Mouse (Mus musculus): Measurements from ENCODE around the gene Rnf5. TPM values are rescaled to one million over a fixed set of nuclear protein-coding genes. Genes with fewer than 3 reads are reported as not detected.
A peak's percentile ranks its signal among the peaks of the same experiment; 100 is the strongest.

Rnf5 gene
- polyA plus RNA-seq, 1 experiment: 175 TPM

DNA sequence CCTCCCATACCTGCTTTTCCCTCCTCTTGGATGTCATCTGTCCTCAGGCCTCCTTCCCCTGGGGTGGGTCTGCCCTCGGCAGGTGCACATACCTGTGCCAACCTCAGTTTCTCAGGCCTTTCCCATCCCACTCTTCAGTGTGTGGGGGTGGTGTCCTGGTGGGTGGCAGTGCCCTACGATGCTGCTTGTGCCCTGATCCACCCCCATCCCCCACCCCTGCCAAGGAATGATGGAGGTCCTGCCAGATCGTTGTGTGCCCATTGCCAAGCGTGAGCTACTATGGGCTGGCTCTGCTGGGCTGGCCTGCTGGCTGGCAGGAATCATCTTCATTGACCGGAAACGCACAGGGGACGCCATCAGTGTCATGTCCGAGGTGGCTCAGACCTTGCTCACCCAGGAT is 7.6 kb upstream of the Rnf5 start:
- no peak overlapping the region for H3K27ac ChIP-seq (ENCODE audit: control insufficient read depth, insufficient read depth, low read length)
- DNase-seq: no peak
- H3K27me3 ChIP-seq (ENCODE audit: control insufficient read depth, insufficient read depth, low read length): no peaks in the 10 kb centered on the region
- peaks cover 21% of the 10 kb centered on the region for H3K36me3 ChIP-seq (ENCODE audit: control insufficient read depth, insufficient read depth, low read length)
- 96% methylated on average over 8 of the region's 8 CpGs for WGBS
- peaks cover 17% of the 10 kb centered on the region for H3K4me1 ChIP-seq (replicated peaks; ENCODE audit: control insufficient read depth, insufficient read depth, low read length)
- no peak overlapping the region for H3K4me3 ChIP-seq (ENCODE audit: control insufficient read depth, insufficient read depth, low read length)
- no peak for TF ChIP-seq CTCF (IDR thresholded peaks at IDR 0.05; ENCODE audit: borderline replicate concordance, control insufficient read depth, extremely low read depth, insufficient read depth, low read length, poor library complexity)
- no peak for TF ChIP-seq POLR2A (IDR thresholded peaks at IDR 0.05; ENCODE audit: control insufficient read depth, extremely low read depth, insufficient read depth, low read length, poor library complexity)

DNA sequence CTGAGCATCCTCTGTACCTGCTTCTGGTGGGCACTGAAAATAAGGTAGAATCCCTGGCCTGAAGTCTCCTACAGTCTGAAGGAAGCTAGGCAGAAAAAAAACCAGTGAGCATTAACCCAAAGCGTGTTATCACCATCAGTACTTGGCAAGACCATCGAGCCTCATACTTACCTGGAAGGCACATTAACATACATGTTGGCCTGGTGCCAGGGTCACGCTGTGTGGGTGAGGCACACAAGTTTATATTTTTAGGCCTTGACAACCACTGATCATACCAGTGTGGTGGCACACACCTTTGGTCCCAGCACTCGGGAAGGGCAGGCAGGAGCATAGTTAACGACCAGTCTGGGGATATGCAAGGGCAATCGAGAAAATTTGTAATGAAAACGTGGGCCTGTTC is 4.5 kb upstream of the Rnf5 start:
- 89% methylated on average over 7 of the region's 7 CpGs for WGBS
- TF ChIP-seq CTCF (IDR thresholded peaks at IDR 0.05; ENCODE audit: borderline replicate concordance, control insufficient read depth, extremely low read depth, insufficient read depth, low read length, poor library complexity) (no peak), POLR2A (IDR thresholded peaks at IDR 0.05; ENCODE audit: control insufficient read depth, extremely low read depth, insufficient read depth, low read length, poor library complexity) (no peak)
- DNase-seq: no peak
- Histone ChIP-seq H3K4me3 (ENCODE audit: control insufficient read depth, insufficient read depth, low read length) (no peak overlapping the region), H3K27ac (ENCODE audit: control insufficient read depth, insufficient read depth, low read length) (no peak overlapping the region), H3K4me1 (replicated peaks; ENCODE audit: control insufficient read depth, insufficient read depth, low read length) (peaks cover 28% of the 10 kb centered on the region), H3K27me3 (ENCODE audit: control insufficient read depth, insufficient read depth, low read length) (no peaks in the 10 kb centered on the region), H3K36me3 (ENCODE audit: control insufficient read depth, insufficient read depth, low read length) (peaks cover 12% of the 10 kb centered on the region)

DNA sequence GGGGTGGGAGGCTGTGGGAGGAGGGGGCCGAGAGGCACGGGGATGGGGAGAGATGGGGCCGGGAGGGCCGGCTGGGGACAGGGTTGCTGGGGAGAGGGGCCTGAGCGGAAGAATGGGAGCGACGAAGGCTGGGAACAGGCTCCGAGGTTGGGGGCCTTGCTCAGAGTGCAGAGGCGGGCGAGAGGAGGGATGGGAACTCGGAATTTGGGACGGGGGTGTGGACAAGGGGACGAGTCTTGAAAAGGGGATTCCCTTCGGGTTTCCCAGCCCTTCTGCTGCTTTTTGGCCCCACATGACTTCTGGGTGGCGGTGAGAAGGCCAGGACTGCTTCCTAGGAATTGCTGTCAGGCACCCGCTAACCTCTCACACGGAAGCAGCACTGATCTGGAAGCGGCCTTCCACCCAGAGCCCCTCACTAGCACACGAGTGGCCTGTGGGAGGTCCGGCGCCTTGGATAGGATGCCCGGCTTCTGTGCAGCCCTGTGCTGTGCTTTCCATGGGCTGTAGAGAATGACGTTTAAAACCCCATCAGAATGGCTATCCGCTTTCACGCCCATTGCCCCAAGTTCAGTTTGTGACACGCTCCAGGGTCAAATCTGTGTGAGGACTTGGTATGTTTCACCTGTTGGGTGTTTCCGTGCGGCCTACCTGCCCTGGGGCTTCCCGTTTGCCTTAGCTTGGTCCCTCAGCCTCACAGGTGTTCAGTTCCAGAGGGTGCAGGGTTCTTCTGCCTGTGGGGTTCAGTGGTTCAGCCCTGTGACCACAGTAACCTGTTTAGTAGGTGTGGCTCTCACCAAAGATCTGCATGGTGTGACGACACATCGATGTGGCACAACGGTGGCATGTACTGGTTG is 2.9 kb upstream of the Rnf5 start:
- peaks cover 36% of the 10 kb centered on the region for H3K4me1 ChIP-seq (replicated peaks; ENCODE audit: control insufficient read depth, insufficient read depth, low read length)
- DNase-seq: no peak
- H3K27ac ChIP-seq (ENCODE audit: control insufficient read depth, insufficient read depth, low read length): peak overlapping the region; percentile 8; the same call in 1 of the 2 replicates
- no peaks in the 10 kb centered on the region; the same call in 1 of the 2 replicates for H3K36me3 ChIP-seq (ENCODE audit: control insufficient read depth, insufficient read depth, low read length)
- WGBS: 9% methylated on average over 32 of the region's 32 CpGs
- H3K27me3 ChIP-seq (ENCODE audit: control insufficient read depth, insufficient read depth, low read length): no peaks in the 10 kb centered on the region
- peak overlapping the region; percentile 62 for H3K4me3 ChIP-seq (ENCODE audit: control insufficient read depth, insufficient read depth, low read length)
- TF ChIP-seq POLR2A (IDR thresholded peaks at IDR 0.05; ENCODE audit: control insufficient read depth, extremely low read depth, insufficient read depth, low read length, poor library complexity): no peak
- TF ChIP-seq CTCF (IDR thresholded peaks at IDR 0.05; ENCODE audit: borderline replicate concordance, control insufficient read depth, extremely low read depth, insufficient read depth, low read length, poor library complexity): no peak

DNA sequence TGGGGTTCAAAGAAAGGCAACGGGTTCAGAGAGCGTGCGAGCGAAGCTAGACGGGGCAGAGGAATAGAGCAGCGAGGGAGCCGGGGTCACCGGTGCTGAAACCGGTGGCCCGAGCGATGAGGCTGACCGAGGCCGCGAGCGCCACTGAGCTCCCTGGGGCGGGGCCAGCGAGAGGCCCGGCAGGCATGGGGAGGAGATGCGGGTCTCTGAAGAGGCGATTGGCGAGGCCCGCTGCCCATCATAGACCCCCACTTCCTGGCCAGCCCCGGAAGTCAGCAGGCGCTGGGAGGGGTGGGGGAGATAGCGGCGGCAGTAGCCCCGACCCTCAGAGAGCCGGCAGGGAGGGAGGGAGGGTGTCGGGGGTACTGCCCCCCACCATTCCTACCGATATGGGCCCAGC is 2.1 kb upstream of the Rnf5 start:
- H3K27ac ChIP-seq (ENCODE audit: control insufficient read depth, insufficient read depth, low read length): peak overlapping the region; percentile 68
- peaks cover 36% of the 10 kb centered on the region for H3K4me1 ChIP-seq (replicated peaks; ENCODE audit: control insufficient read depth, insufficient read depth, low read length)
- H3K4me3 ChIP-seq (ENCODE audit: control insufficient read depth, insufficient read depth, low read length): peak overlapping the region; percentile 62
- no peaks in the 10 kb centered on the region for H3K27me3 ChIP-seq (ENCODE audit: control insufficient read depth, insufficient read depth, low read length)
- TF ChIP-seq CTCF (IDR thresholded peaks at IDR 0.05; ENCODE audit: borderline replicate concordance, control insufficient read depth, extremely low read depth, insufficient read depth, low read length, poor library complexity): peak; percentile 15; the same call in 1 of the 2 replicates
- peak; percentile 70; the same call in 1 of the 2 replicates for TF ChIP-seq POLR2A (IDR thresholded peaks at IDR 0.05; ENCODE audit: control insufficient read depth, extremely low read depth, insufficient read depth, low read length, poor library complexity)
- no peaks in the 10 kb centered on the region for H3K36me3 ChIP-seq (ENCODE audit: control insufficient read depth, insufficient read depth, low read length)
- peak; percentile 97 for DNase-seq
- WGBS: 1% methylated on average over 30 of the region's 30 CpGs

DNA sequence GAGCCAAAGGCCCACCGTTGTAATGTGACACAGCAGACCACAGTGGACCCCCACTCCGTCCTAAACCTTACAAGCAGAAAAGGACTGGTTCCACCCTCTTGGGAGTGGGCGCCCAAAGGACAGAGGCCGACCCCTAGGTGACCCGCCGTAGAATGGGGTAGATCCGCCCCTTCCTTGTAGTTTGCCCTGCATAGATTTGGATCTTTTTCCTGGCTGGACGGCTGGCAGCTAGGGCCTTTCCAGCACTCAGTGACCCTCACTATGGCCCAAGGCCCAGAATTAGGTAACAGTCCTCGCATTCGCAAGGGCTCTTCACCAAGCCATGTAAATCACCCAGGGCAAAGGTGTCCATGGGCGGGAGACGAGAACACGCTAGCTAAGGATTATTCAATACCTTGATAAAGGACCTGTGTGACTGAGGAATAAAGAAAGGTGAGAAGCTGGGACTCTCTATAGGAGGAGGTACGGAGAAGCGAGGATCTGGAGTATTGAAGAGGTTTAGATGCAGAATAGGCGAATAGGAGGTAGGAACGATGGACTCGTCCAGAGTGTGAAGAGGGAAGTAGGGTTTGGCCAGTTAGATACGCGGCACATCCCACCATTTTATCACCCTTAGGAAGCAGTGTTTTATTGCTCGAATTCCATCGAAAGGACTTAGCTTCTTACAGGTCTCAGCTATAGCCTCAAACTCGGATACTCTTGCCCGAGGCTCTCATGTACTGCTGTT is 1.2 kb upstream of the Rnf5 start:
- DNase-seq: no peak
- peaks cover 36% of the 10 kb centered on the region for H3K4me1 ChIP-seq (replicated peaks; ENCODE audit: control insufficient read depth, insufficient read depth, low read length)
- 27% methylated on average over 24 of the region's 24 CpGs for WGBS
- peak overlapping the region; percentile 68 for H3K27ac ChIP-seq (ENCODE audit: control insufficient read depth, insufficient read depth, low read length)
- peak overlapping the region; percentile 62 for H3K4me3 ChIP-seq (ENCODE audit: control insufficient read depth, insufficient read depth, low read length)
- H3K36me3 ChIP-seq (ENCODE audit: control insufficient read depth, insufficient read depth, low read length): no peaks in the 10 kb centered on the region
- no peaks in the 10 kb centered on the region for H3K27me3 ChIP-seq (ENCODE audit: control insufficient read depth, insufficient read depth, low read length)
- TF ChIP-seq POLR2A (IDR thresholded peaks at IDR 0.05; ENCODE audit: control insufficient read depth, extremely low read depth, insufficient read depth, low read length, poor library complexity) (no peak), CTCF (IDR thresholded peaks at IDR 0.05; ENCODE audit: borderline replicate concordance, control insufficient read depth, extremely low read depth, insufficient read depth, low read length, poor library complexity) (no peak)

DNA sequence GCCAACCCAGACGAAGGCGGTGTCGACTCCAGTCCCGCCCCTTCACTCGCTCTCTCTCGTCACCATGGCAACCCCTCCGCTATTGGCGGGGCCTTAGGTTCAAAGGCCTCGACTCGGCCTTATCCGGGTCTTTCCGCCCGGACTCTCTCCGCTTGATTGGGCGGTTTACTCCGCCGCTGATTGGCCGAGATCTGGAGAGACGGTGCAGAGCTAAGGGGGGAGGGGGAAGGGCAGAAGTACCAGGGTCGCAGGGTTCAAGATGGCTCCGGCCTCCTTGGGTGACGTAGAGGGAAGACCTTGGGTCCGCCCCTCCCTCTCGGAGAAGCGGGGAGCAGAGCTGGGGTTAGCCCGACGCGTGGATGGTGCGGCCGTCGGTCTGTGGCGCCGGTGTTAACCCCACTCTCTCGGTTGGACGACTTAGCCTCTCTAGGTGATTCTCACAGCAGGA is 595 bp upstream of the Rnf5 start, which contains the start of gene Agpat1:
Gene Agpat1, plus strand, starts transcription at position 202 of the 448 bp plus-strand sequence.
- Histone ChIP-seq H3K4me3 (ENCODE audit: control insufficient read depth, insufficient read depth, low read length) (peak within 1 kb of the TSS; percentile 87), H3K4me1 (replicated peaks; ENCODE audit: control insufficient read depth, insufficient read depth, low read length) (peaks cover 36% of the 10 kb centered on the region), H3K36me3 (ENCODE audit: control insufficient read depth, insufficient read depth, low read length) (no peaks in the 10 kb centered on the region), H3K27ac (ENCODE audit: control insufficient read depth, insufficient read depth, low read length) (peak within 1 kb of the TSS; percentile 84), H3K27me3 (ENCODE audit: control insufficient read depth, insufficient read depth, low read length) (no peaks in the 10 kb centered on the region)
- WGBS: under 1% methylated on average over 35 of the region's 35 CpGs
- peak; percentile 98 for DNase-seq
- 0 out of 2 replicates have a peak, but pooled peaks have one; percentile 62 for TF ChIP-seq CTCF (IDR thresholded peaks at IDR 0.05; ENCODE audit: borderline replicate concordance, control insufficient read depth, extremely low read depth, insufficient read depth, low read length, poor library complexity)
- peak; percentile 79 for TF ChIP-seq POLR2A (IDR thresholded peaks at IDR 0.05; ENCODE audit: control insufficient read depth, extremely low read depth, insufficient read depth, low read length, poor library complexity)
